Mouse (Mus musculus) kidney, adult 2 months (tissue): ENCODE results near the gene Inpp5e.

Experiments
- CTCF ChIP-seq: fragments of 200-500 bp; conservative IDR thresholded peaks from 2 replicates; pipeline ENCODE4 v1.5.1; 2011; ENCODE audit warnings: low read depth, mild to moderate bottlenecking, control low read depth, low read length, moderate library complexity, mixed read lengths; ENCODE audit not compliant: insufficient read depth, insufficient read length
- POLR2A ChIP-seq: fragments of 200-500 bp; IDR thresholded peaks from one replicate; pipeline ENCODE4 v1.6.1; 2011; ENCODE audit warnings: low read depth, low read length, control low read depth

DNA sequence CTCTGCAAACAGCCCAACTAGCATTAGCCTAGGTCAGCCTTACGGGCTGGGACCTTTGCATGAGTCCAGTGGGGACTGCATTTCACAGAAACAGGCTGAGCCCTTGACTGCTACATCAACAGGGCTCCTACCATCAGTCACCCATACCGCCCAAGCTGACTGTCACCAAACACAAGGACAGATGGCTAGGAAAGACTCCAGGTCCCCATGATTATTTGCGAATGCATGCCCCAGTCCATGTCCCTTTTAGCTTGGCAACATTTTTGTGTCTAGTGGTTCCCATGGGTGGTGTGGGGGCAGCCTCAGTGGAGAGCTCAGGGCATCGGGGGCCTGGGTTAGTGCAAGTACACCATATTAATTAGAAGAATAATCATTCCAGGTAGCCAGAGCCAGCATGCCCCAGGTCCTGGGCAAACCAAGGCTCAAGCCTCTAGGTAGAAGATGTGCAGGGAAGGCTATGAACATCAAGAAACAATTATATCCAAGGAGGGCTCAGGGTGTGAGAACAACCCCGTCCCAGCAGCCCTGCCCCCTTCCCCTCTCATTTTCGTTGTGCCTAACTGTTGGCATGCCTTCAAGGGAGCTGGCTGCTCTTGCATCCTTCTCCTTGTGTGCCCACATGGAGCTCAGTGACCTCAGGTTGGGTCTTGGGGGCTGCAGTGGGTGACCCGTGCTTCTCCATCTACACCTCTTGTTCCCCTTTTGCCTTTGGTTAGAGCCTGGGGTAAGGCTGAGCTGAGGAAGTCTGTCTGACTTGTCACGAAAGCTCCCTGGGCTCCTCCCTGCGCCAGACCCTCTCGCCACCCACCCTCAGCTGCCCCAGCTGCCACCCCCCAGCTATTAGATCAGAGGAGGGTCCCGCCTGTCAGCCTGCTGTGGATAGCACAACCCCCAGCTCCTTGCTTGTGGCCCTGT, 55.7 kb downstream of the Inpp5e start:
- no peak for TF ChIP-seq CTCF
- TF ChIP-seq POLR2A = no peak
